Mouse (Mus musculus) kidney, embryonic 16.5 days (tissue): ENCODE results near the gene Nxf1. TPM values are rescaled to one million over a fixed set of nuclear protein-coding genes. Genes with fewer than 3 reads are reported as not detected.
"Not testable (repeated sequence)": the region's sequence is repeated elsewhere in the genome, so short reads cannot be mapped to it uniquely, and the experiment has no call there.

Experiments used
- ATAC-seq: fragments of 200-750 bp; cut with Nextera tagmentation; 2 replicates; pipeline ENCODE4 v1.8.0; 2017; ENCODE audit warnings: moderate TSS enrichment; ENCODE audit not compliant: low FRiP score, low TSS enrichment
- H3K27ac ChIP-seq: fragments of 300-500 bp; sonication (generic); 2 replicates; pipeline ENCODE4 v1.5.1; 2014; ENCODE audit warnings: low read length
- H3K27me3 ChIP-seq: fragments of 300-500 bp; sonication (generic); 2 replicates; pipeline ENCODE4 v1.6.1; 2014; ENCODE audit warnings: low read length, control low read depth, mixed read lengths; ENCODE audit not compliant: insufficient read depth
- H3K36me3 ChIP-seq: fragments of 300-500 bp; sonication (generic); 2 replicates; pipeline ENCODE4 v1.6.1; 2014; ENCODE audit warnings: low read length, control low read depth, mixed read lengths; ENCODE audit not compliant: insufficient read depth
- H3K4me1 ChIP-seq: fragments of 300-500 bp; sonication (generic); 2 replicates; pipeline ENCODE4 v1.6.1; 2014; ENCODE audit warnings: low read length, control low read depth, mixed read lengths; ENCODE audit not compliant: insufficient read depth
- H3K4me2 ChIP-seq: fragments of 300-500 bp; sonication (generic); replicated peaks from 2 replicates; pipeline ENCODE4 v1.6.1; 2014; ENCODE audit warnings: low read depth, low read length
- H3K4me3 ChIP-seq: fragments of 300-500 bp; sonication (generic); 2 replicates; pipeline ENCODE4 v1.5.1; 2014; ENCODE audit warnings: mild to moderate bottlenecking, low read length
- H3K9ac ChIP-seq: fragments of 300-500 bp; sonication (generic); replicated peaks from 2 replicates; pipeline ENCODE4 v1.6.1; 2014; ENCODE audit warnings: low read length
- H3K9me3 ChIP-seq: fragments of 300-500 bp; sonication (generic); 2 replicates; pipeline ENCODE4 v1.6.1; 2016; ENCODE audit warnings: low read length, control low read depth
- WGBS: fragments of 180-500 bp; shearing (Covaris S2); extraction: QIAGEN DNeasy Blood & Tissue Kit; methylation state at CpG from one replicate; pipeline ENCODE4 v1.1.7; 2014; 5-methylcytosine and 5-hydroxymethylcytosine counted together
- polyA plus RNA-seq: library from polyadenylated mRNA; unstranded; fragments of >200 nt; fragmentation: Nextera tagmentation; extraction: Ambion mirVana; gene quantifications from 2 replicates; pipeline ENCODE4 v1.2.1, GENCODE M21; 2015

Nxf1 gene
- polyA plus RNA-seq, 1 experiment from 2014 or later = 218 TPM

DNA sequence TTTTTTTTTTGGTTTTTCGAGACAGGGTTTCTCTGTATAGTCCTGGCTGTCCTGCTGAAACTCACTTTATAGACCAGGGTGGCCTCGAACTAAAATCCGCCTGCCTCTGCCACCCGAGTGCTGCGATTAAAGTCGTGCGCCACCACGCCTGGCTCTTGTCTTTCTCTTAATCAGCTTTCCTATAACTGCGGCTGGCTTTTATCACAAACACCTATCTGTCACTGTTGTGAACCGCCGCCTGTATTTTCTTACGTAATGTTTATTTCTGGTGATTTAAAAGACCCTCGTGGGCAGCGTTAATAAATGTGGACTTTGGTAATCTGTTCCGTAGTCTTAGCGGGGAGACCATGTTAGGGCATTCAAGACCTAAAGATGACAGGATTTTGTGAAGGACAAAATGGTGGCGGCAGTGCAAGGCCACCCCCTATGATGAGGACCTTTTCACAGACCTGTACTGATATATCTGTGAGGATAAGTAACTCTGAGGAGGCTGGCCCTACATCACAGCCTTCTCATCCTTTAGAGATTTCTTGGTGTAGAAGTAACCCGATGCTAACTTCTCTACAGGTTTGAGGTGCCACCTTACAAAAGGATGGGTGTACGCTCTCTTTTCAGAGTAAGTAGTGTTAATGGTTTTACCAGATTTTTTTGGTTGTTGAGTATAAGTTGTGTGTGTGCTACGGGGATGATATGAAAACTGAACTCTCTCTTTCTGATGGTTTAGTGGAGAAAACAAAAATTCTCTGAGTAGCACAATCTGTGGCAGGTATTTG is 33.1 kb upstream of the Nxf1 start:
- H3K4me3 ChIP-seq = peak overlapping the region; percentile 97
- no peak for ATAC-seq
- H3K4me2 ChIP-seq = peak overlapping the region; percentile 89
- H3K9ac ChIP-seq = peak overlapping the region; percentile 98
- no peaks in the 10 kb centered on the region for H3K27me3 ChIP-seq
- WGBS = under 1% methylated on average over 20 of the region's 20 CpGs
- H3K9me3 ChIP-seq = no peaks in the 10 kb centered on the region
- peak overlapping the region; percentile 93 for H3K27ac ChIP-seq
- peaks cover 28% of the 10 kb centered on the region for H3K36me3 ChIP-seq
- peaks cover 28% of the 10 kb centered on the region for H3K4me1 ChIP-seq

DNA sequence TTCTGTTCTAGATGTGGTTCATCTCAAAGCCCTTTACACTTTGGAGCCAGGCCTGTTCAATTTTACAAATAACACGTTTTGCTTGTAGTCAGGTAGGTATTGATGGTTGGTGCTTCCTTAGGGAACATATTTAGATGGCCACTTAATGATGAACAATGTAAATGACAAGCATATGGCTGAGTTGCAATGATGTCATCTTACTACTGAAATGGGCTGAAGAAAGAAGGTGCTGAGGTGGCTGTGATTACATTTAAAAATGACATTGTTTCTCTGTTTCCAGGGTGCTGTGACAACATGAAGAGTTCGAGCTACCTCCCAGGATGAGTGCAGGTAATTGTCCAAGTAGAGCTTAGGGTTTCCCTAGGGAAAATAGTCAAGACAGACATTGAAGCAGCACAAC is 32.5 kb upstream of the Nxf1 start:
- WGBS = 0% methylated on average over 2 of the region's 2 CpGs
- Histone ChIP-seq H3K27me3 (no peaks in the 10 kb centered on the region), H3K27ac (peak overlapping the region; percentile 93), H3K36me3 (peaks cover 28% of the 10 kb centered on the region), H3K9ac (peak overlapping the region; percentile 98), H3K9me3 (no peaks in the 10 kb centered on the region), H3K4me1 (peaks cover 28% of the 10 kb centered on the region), H3K4me3 (peak overlapping the region; percentile 97), H3K4me2 (peak overlapping the region; percentile 89)
- no peak for ATAC-seq

DNA sequence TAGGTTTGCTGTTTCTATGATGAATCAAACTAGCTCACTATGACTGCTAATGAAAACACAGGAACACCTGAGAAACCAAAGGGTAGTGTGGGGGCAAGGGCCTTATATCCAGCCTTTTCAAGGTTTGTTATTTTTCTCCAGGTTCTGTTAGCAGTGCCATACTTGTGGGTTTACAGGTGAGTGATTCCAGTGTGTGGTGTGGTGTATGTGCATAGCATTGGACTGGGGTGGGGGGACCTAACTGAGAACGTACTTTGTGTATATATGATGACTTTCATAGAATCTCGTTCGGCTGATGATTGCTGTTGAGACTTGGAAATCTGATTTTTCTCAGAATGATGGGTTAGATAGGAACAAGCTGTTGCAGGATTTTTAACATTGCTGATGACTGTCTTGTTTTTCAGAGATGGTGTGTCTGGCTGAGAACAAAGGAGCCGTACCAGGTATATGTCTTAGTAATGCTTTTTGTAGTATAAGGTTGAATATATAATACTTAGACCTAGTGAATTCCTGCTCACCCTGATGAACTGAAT is 31.7 kb upstream of the Nxf1 start:
- H3K4me1 ChIP-seq = peaks cover 28% of the 10 kb centered on the region
- peak overlapping the region; percentile 98 for H3K9ac ChIP-seq
- peaks cover 28% of the 10 kb centered on the region for H3K36me3 ChIP-seq
- peak overlapping the region; percentile 93; the same call in 1 of the 2 replicates for H3K27ac ChIP-seq
- H3K27me3 ChIP-seq = no peaks in the 10 kb centered on the region
- ATAC-seq = no peak
- H3K9me3 ChIP-seq = no peaks in the 10 kb centered on the region
- peak overlapping the region; percentile 89 for H3K4me2 ChIP-seq
- WGBS = 40% methylated on average over 4 of the region's 4 CpGs
- H3K4me3 ChIP-seq = peak overlapping the region; percentile 97

DNA sequence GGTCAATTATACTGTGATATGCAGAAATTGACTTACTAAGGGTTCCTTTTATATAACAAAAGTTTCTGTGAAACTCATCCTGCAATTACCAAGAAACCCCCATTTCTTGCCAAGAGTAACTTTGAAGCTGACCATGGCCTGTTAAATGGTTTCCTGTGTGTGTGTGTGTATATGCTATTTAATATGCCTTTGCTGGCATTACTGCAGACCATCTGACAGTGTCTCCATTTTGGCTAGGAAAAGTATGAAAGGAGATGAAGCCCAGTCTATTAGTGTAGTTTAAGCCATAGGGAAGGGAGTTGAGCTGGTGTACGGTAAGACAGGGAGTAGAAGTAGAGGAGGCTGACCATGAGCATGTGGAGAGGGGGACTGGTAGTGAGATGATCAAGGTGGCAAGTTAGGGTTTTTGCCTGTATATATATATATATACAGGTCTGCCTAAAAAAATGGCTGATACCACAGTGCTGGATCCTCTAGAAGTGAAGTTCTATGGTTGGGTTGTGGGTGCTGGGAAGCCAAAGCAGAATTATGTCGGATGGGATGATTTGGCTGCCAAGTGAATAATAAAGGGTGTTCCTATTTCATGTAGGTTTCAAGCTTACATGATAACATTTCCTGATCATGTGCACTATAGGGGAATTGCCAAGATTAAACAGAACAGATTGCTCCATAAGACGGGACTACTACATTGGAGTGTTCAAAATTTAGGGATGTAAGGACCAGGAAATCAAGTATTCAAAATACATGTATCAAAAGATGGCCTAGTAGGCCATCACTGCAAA is 30.1 kb upstream of the Nxf1 start:
- Histone ChIP-seq H3K36me3 (peaks cover 28% of the 10 kb centered on the region), H3K4me1 (peaks cover 24% of the 10 kb centered on the region), H3K27me3 (no peaks in the 10 kb centered on the region), H3K4me2 (no peak overlapping the region), H3K4me3 (no peak overlapping the region), H3K9ac (no peak overlapping the region), H3K9me3 (no peaks in the 10 kb centered on the region), H3K27ac (0 out of 2 replicates have a peak overlapping the region, but pooled peaks have one; percentile 7)
- 19% methylated on average over 3 of the region's 3 CpGs for WGBS
- no peak for ATAC-seq

DNA sequence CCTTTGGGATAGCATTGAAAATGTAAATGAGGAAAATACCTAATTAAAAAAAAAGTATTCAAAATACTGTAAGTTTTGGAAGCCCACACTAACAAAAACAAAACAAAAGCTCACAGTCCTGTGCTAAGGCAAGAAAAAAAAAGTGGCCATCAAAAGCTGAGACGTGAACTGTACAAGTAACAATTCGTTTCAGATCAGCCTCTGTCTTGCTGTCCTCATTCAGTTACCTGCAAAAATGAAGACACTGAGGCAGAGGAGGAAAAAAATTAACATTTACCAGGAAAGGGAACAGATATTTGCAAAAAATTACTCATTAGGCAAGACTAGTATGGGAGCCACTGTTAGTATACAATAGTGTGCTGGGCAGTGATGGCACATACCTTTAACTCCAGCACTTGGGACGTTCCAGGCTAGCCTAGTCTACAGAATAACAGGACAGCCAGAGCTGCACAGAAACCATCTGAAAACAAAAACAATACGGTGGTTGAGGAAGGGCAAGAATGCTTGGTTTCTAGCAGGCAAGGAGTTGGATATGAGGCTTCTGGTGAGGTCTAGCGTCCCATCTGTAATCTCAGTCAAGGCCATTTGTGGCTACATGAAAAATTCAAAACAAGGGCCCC is 29.3 kb upstream of the Nxf1 start:
- Histone ChIP-seq H3K4me2 (no peak overlapping the region), H3K9ac (no peak overlapping the region), H3K4me1 (peaks cover 17% of the 10 kb centered on the region), H3K36me3 (peaks cover 28% of the 10 kb centered on the region), H3K4me3 (no peak overlapping the region), H3K27me3 (no peaks in the 10 kb centered on the region), H3K9me3 (no peaks in the 10 kb centered on the region), H3K27ac (no peak overlapping the region)
- 22% methylated on average over 5 of the region's 5 CpGs for WGBS
- ATAC-seq = no peak

DNA sequence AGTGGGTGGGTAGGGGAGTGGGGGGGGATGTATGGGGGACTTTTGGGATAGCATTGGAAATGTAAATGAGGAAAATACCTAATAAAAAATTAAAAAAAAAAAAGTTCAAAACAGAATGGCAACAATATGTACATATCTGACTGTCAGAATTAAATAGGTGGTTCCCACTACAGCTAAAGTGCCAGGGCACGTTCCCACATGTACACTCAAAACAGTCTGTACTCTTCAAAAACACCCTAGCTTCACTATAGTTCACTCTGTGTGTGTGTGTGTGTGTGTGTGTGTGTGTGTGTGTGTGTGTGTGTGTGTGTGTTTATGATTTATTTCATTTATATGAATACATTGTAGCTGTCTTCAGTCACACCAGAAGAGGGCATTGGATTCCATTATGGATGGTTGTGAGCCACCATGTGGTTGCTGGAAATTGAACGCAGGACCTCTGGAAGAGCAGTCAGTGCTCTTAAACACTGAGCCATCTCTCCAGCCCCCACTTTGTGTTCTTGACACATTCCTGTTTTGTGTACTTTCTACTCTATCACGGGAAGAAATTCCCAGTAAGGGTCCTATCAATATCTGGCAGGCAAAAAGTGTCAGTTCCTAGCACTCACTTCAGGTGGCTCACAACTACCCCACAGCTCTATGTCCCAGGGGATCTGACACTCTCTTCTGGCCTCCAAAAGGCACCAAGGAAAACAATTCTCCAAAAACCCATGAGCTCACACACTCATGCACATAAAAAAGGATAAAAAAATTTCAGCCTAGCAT is 28.4 kb upstream of the Nxf1 start:
- not testable (repeated sequence) for H3K27me3 ChIP-seq, H3K4me3 ChIP-seq, H3K27ac ChIP-seq, H3K9ac ChIP-seq, H3K9me3 ChIP-seq, H3K4me2 ChIP-seq, ATAC-seq
- peaks cover 17% of the 10 kb centered on the region for H3K4me1 ChIP-seq
- WGBS = 42% methylated on average over 3 of the region's 3 CpGs
- peaks cover 28% of the 10 kb centered on the region for H3K36me3 ChIP-seq

DNA sequence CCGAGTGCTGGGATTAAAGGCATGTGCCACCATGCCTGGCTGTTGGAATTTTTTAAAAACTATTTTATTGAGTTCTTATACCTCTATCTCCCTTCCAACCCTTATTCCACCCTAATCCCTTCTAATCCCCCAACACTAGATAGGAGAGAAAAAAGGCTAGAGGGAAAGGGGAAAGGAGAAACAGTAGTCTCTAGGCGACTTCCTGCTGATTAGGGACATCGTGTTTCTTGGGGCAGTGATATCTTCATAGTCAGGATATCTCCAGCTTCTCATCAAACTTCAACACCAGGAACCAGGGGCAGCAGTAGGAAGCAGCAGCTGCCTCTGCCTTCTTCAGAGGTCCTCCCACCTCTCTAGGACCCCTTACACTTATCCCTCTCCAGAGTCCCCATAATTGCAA is 22.5 kb upstream of the Nxf1 start:
- Histone ChIP-seq H3K9me3 (no peaks in the 10 kb centered on the region), H3K27ac (no peak overlapping the region), H3K27me3 (no peaks in the 10 kb centered on the region), H3K9ac (no peak overlapping the region), H3K4me1 (peaks cover 13% of the 10 kb centered on the region), H3K4me3 (no peak overlapping the region), H3K4me2 (no peak overlapping the region), H3K36me3 (peaks cover 15% of the 10 kb centered on the region)
- no peak for ATAC-seq
- 70% methylated on average over 3 of the region's 3 CpGs for WGBS

DNA sequence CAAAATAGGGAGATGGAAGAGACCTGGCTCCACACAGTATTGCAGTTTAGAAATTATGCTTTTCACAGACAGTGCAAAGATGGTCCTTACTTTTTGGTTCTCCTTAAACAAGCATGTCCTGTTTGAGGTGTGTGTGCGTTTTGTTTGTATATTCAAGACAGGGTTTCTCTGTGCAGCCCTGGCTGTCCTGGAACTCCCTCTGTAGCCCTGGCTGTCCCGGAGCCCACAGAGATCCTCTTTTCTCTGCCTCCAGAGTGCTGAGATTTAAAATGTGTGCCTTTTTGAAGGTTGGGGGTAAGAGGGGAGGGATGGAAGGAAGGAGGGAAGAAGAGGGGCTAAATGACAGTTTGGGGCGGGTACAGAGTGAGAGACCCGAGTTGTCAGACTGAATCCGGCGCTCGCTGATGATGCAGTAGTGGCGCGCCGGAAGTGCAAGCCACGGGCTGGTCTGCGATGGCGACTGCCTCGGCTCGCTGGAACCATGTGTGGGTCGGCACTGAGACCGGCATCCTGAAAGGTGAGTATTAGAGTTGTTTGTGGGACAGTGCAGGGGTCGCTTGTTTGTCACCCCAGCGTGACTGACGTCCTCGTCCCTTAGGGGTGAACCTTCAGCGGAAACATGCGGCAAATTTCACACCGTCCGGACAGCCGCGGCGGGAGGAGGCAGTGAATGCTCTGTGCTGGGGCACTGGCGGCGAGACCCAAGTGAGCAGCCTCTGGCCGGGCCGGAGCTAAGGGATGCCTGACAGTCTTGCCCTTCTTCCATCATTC is 21.3 kb upstream of the Nxf1 start, which contains the start of gene Wdr74:
TSS of gene Wdr74 (plus strand) at position 439 of the 771 bp plus-strand sequence.
- H3K9ac ChIP-seq = peak within 1 kb of the TSS; percentile 86
- H3K27me3 ChIP-seq = no peaks in the 10 kb centered on the region
- H3K4me2 ChIP-seq = peak within 1 kb of the TSS; percentile 92
- under 1% methylated on average over 32 of the region's 32 CpGs for WGBS
- H3K36me3 ChIP-seq = peaks cover 16% of the 10 kb centered on the region
- H3K27ac ChIP-seq = peak within 1 kb of the TSS; percentile 61
- peak within 1 kb of the TSS; percentile 97 for H3K4me3 ChIP-seq
- H3K9me3 ChIP-seq = no peaks in the 10 kb centered on the region
- peak; percentile 94 for ATAC-seq
- H3K4me1 ChIP-seq = peaks cover 16% of the 10 kb centered on the region

DNA sequence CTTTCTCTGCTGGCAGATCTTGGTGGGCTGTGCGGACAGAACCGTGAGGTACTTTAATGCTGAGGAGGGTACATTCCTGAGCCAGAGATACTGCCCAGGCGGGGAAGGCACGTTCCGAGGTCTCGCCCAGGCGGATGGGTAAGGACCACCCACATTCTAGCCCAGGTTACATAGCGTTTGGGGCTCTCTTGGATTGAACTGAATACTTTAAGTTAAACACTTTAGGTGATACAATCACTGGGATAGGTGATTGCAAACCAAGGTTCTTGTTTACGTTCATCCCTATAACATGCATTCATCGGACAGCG is 20.8 kb upstream of the Nxf1 start:
- Histone ChIP-seq H3K9me3 (no peaks in the 10 kb centered on the region), H3K9ac (peak overlapping the region; percentile 86), H3K4me3 (peak overlapping the region; percentile 97), H3K36me3 (peaks cover 16% of the 10 kb centered on the region), H3K4me1 (peaks cover 20% of the 10 kb centered on the region), H3K27me3 (no peaks in the 10 kb centered on the region), H3K4me2 (peak overlapping the region; percentile 92), H3K27ac (peak overlapping the region; percentile 61)
- WGBS = 3% methylated on average over 11 of the region's 11 CpGs
- no peak for ATAC-seq
